Mouse (Mus musculus) ES-Bruce4 (cell line): ENCODE data around the gene Psma5.

ENCODE experiments used
- CTCF ChIP-seq: IDR thresholded peaks from one replicate; pipeline ENCODE4 v1.8.1; 2011; ENCODE audit warnings: low read depth, low read length
- POLR2A ChIP-seq: IDR thresholded peaks from one replicate; pipeline ENCODE4 v1.8.1; 2011; ENCODE audit warnings: low read length; ENCODE audit not compliant: insufficient read depth

DNA sequence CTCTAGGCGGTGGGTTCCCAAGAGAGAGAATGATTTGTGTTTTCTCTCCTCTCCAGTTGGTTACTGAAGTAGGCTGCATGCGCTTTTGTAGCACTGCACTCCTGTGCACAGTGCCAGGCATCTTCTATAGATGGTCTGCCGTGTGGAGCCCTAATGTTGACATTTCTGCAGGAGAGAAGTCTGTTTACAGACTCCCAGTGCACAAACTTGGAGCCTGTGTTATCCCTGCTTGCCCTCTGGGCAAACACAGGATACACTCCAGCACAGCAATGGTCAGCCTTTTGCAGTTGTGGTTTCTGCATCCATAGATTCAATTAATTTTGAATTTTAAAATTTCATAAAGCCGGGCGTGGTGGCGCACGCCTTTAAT lies 40.3 kb downstream of the Psma5 start:
- no peak for TF ChIP-seq POLR2A
- no peak for TF ChIP-seq CTCF
